15 mouse cellular contexts compared by ENCODE assay signal in the genomic region with DNA sequence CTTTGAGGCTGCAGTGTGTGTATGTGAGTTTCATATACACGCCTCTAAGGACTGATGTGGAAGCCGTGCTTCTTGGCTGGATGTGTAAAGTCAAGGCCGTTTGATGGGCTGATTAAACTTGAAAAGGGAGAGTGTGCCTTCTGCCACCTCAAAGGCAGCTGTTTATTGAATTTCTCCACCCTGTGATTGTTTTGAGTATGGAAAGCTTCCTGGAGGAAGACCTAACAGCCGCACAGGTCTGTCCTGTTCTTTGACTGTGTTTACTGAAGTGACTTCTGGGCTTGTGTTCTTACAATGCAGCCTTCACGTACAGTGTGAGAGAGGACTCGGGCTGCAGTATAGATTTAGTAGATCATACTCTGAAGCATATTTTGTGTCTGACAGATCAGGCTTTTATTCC.
DNase-seq lines count a peak whose midpoint lies in the region; ATAC-seq and TF ChIP-seq lines count a peak whose summit lies in the region.
"Had no signal": no experiment of that assay in that cellular context is flagged by ENCODE, and none has a peak within 500 bp of the region (broad histone marks: within the 10 kb centered on the region; RNA-seq: fewer than 3 reads in every experiment).

No protein-coding gene starts in this region.

- H3K27ac ChIP-seq in heart, embryonic 12.5 days (ENCODE audit: poor library complexity, severe bottlenecking), result 0 out of 2 replicates have a peak overlapping the region, but pooled peaks have one; percentile 19
- peak overlapping the region; percentile 76 for H3K27ac ChIP-seq in lung, embryonic 15.5 days
- H3K27ac ChIP-seq in brown adipose tissue, adult 24 weeks (replicated peaks; ENCODE audit: low read depth, low read length), result peak overlapping the region; percentile 86
- peak overlapping the region; percentile 36; the same call in 1 of the 2 replicates for H3K27ac ChIP-seq in small intestine, adult 2 months (ENCODE audit: insufficient read depth, low read depth, low read length)
- H3K27ac ChIP-seq: hindbrain, embryonic 15.5 days; liver, embryonic 13.5 days had no signal

- peaks cover 40% of the 10 kb centered on the region for H3K4me1 ChIP-seq in heart, embryonic 12.5 days (replicated peaks)
- peaks cover 24% of the 10 kb centered on the region for H3K4me1 ChIP-seq in lung, embryonic 15.5 days
- peaks cover 60% of the 10 kb centered on the region for H3K4me1 ChIP-seq in brown adipose tissue, adult 24 weeks (ENCODE audit: control insufficient read depth, insufficient read depth, insufficient read length, low read length)
- peaks cover 6% of the 10 kb centered on the region; the same call in 1 of the 2 replicates for H3K4me1 ChIP-seq in small intestine, adult 2 months (ENCODE audit: control insufficient read depth, insufficient read depth, insufficient read length, low read length)

- intact Hi-C loops in heart, postnatal 36 days (cut with DNase I), result loop anchor here (10.0 kb wide), 1 partner anchor 336 kb away; no protein-coding TSS in a partner anchor

- no peak overlapping the region for H3K9ac ChIP-seq in heart, embryonic 12.5 days
- no peak overlapping the region for H3K9ac ChIP-seq in lung, embryonic 15.5 days
- H3K9ac ChIP-seq: hindbrain, embryonic 15.5 days; liver, embryonic 13.5 days had no signal

- no peak overlapping the region for H3K4me3 ChIP-seq in heart, embryonic 12.5 days
- no peak overlapping the region for H3K4me3 ChIP-seq in lung, embryonic 15.5 days
- no peak overlapping the region for H3K4me3 ChIP-seq in brown adipose tissue, adult 24 weeks (ENCODE audit: insufficient read depth, low read depth, low read length)
- no peak overlapping the region for H3K4me3 ChIP-seq in small intestine, adult 2 months (ENCODE audit: low read depth, low read length)
- H3K4me3 ChIP-seq: erythroblast, embryonic 14.5 days; hindbrain, embryonic 15.5 days; liver, embryonic 13.5 days had no signal

- no peak for TF ChIP-seq POLR2A in small intestine, adult 2 months (IDR thresholded peaks at IDR 0.05; ENCODE audit: low read depth, low read length)

- no peak overlapping the region for H3K4me2 ChIP-seq in heart, embryonic 12.5 days
- no peak overlapping the region for H3K4me2 ChIP-seq in lung, embryonic 15.5 days
- H3K4me2 ChIP-seq: hindbrain, embryonic 15.5 days; liver, embryonic 13.5 days had no signal

- no peaks in the 10 kb centered on the region for H3K36me3 ChIP-seq in heart, embryonic 12.5 days
- H3K36me3 ChIP-seq in lung, embryonic 15.5 days, result no peaks in the 10 kb centered on the region
- H3K36me3 ChIP-seq in small intestine, adult 2 months (ENCODE audit: control insufficient read depth, insufficient read depth, low read length), result no peaks in the 10 kb centered on the region
- H3K36me3 ChIP-seq: hindbrain, embryonic 15.5 days; liver, embryonic 13.5 days had no signal

- no peak for ATAC-seq in heart, embryonic 12.5 days (ENCODE audit: insufficient number of reproducible peaks, low FRiP score)
- ATAC-seq in lung, embryonic 15.5 days (ENCODE audit: borderline replicate concordance, extremely low read depth, low FRiP score, low TSS enrichment), result no peak
- ATAC-seq: Patski had no signal

- no peak for DNase-seq in heart, postnatal 36 days
- no peak for DNase-seq in lung, postnatal 10 days
- DNase-seq in left cerebral cortex, adult 11 months (ENCODE audit: low spot score), result no peak
- DNase-seq: adrenal gland, adult 8-10 months; gastrocnemius, postnatal 14 days; liver, embryonic 13.5 days; thymus, postnatal 25 days had no signal

- WGBS in heart, embryonic 12.5 days, result 72% methylated on average over 6 of the region's 6 CpGs
- 51% methylated on average over 6 of the region's 6 CpGs for WGBS in lung, embryonic 15.5 days
- 53% methylated on average over 6 of the region's 6 CpGs for WGBS in small intestine, adult 2 months

- no peak for TF ChIP-seq CTCF in small intestine, adult 2 months (IDR thresholded peaks at IDR 0.05; ENCODE audit: extremely low read depth, insufficient read length, insufficient replicate concordance, low read depth, low read length)

- H3K9me3 ChIP-seq in heart, embryonic 12.5 days (replicated peaks), result no peaks in the 10 kb centered on the region
- no peaks in the 10 kb centered on the region for H3K9me3 ChIP-seq in lung, embryonic 15.5 days
- H3K9me3 ChIP-seq: hindbrain, embryonic 15.5 days; liver, embryonic 13.5 days had no signal

- H3K27me3 ChIP-seq in heart, embryonic 12.5 days (replicated peaks), result no peaks in the 10 kb centered on the region
- no peaks in the 10 kb centered on the region for H3K27me3 ChIP-seq in lung, embryonic 15.5 days
- H3K27me3 ChIP-seq in small intestine, adult 2 months (ENCODE audit: control insufficient read depth, insufficient read depth, low read length), result no peaks in the 10 kb centered on the region
- H3K27me3 ChIP-seq: CH12.LX; hindbrain, embryonic 15.5 days; liver, embryonic 13.5 days had no signal

Comparison
In these comparisons a context has a peak if more than half of its experiments do, and no peak if none do; other contexts are left out.
1. H3K27ac ChIP-seq: peak in every context shown above with its lines; median percentile 86 in brown adipose tissue, adult 24 weeks; 76 in lung, embryonic 15.5 days; 36 in small intestine, adult 2 months; 19 in heart, embryonic 12.5 days.